Mouse (Mus musculus) heart, postnatal 0 days (tissue): ENCODE results near the gene Slc25a25. TPM values are rescaled to one million over a fixed set of nuclear protein-coding genes. Genes with fewer than 3 reads are reported as not detected.
A peak's percentile ranks its signal among the peaks of the same experiment; 100 is the strongest.

ENCODE experiments used
- ATAC-seq: fragments of 200-750 bp; cut with Nextera tagmentation; 2 replicates; pipeline ENCODE4 v1.8.0; 2017; ENCODE audit warnings: low read depth, moderate number of reproducible peaks, moderate library complexity; ENCODE audit not compliant: insufficient read depth
- DNase-seq: peaks from one replicate; pipeline ENCODE4 v3.0.0-alpha.2; 2016; ENCODE audit warnings: low spot score
- H3K27ac ChIP-seq: fragments of 300-500 bp; sonication (generic); 2 replicates; pipeline ENCODE4 v1.5.1; 2014; ENCODE audit warnings: low read depth, mild to moderate bottlenecking
- H3K27me3 ChIP-seq: fragments of 300-500 bp; sonication (generic); 2 replicates; pipeline ENCODE4 v1.6.1; 2014; ENCODE audit warnings: low read length, mixed read lengths; ENCODE audit not compliant: control insufficient read depth, insufficient read depth
- H3K36me3 ChIP-seq: fragments of 300-500 bp; sonication (generic); replicated peaks from 2 replicates; pipeline ENCODE4 v1.6.1; 2014; ENCODE audit warnings: low read length, mixed read lengths; ENCODE audit not compliant: control insufficient read depth, insufficient read depth
- H3K4me1 ChIP-seq: fragments of 300-500 bp; sonication (generic); 2 replicates; pipeline ENCODE4 v1.6.1; 2014; ENCODE audit warnings: antibody characterized with exemption; ENCODE audit not compliant: control insufficient read depth, insufficient read depth
- H3K4me2 ChIP-seq: fragments of 300-500 bp; sonication (generic); 2 replicates; pipeline ENCODE4 v1.6.1; 2014; ENCODE audit warnings: low read depth, mild to moderate bottlenecking, low read length, moderate library complexity
- H3K4me3 ChIP-seq: fragments of 300-500 bp; sonication (generic); 2 replicates; pipeline ENCODE4 v1.5.1; 2014; ENCODE audit warnings: low read depth, low read length
- H3K9ac ChIP-seq: fragments of 300-500 bp; sonication (generic); replicated peaks from 2 replicates; pipeline ENCODE4 v1.6.1; 2014; ENCODE audit warnings: low read depth, low read length, mixed read lengths
- H3K9me3 ChIP-seq: fragments of 300-500 bp; sonication (generic); replicated peaks from 2 replicates; pipeline ENCODE4 v1.6.1; 2016; ENCODE audit warnings: low read length; ENCODE audit not compliant: control insufficient read depth
- CTCF ChIP-seq: IDR thresholded peaks from 2 replicates; pipeline ENCODE4 v1.5.1; 2016; ENCODE audit warnings: antibody characterized with exemption, control low read depth, low read depth
- EP300 ChIP-seq: IDR thresholded peaks from 2 replicates; pipeline ENCODE4 v1.6.1; 2016; ENCODE audit warnings: antibody characterized with exemption, low read depth
- WGBS: fragments of 180-500 bp; shearing (Covaris S2); extraction: QIAGEN DNeasy Blood & Tissue Kit; methylation state at CpG from one replicate; pipeline ENCODE4 v1.1.7; 2014; 5-methylcytosine and 5-hydroxymethylcytosine counted together
- polyA plus RNA-seq: library from polyadenylated mRNA; unstranded; fragments of >200 nt; fragmentation: Nextera tagmentation; extraction: Ambion mirVana; gene quantifications from 2 replicates; pipeline ENCODE4 v1.2.1, GENCODE M21; 2015
- total RNA-seq: library from RNA; depleted of rRNA; stranded (reverse); fragments of >200 nt; gene quantifications from 2 replicates; pipeline ENCODE4 v1.2.3, GENCODE M21; 2014; ENCODE audit warnings: low replicate concordance

The Slc25a25 gene
- total and polyA plus RNA-seq, 2 experiments from 2014 or later, result 6.6 to 12.5 TPM

DNA sequence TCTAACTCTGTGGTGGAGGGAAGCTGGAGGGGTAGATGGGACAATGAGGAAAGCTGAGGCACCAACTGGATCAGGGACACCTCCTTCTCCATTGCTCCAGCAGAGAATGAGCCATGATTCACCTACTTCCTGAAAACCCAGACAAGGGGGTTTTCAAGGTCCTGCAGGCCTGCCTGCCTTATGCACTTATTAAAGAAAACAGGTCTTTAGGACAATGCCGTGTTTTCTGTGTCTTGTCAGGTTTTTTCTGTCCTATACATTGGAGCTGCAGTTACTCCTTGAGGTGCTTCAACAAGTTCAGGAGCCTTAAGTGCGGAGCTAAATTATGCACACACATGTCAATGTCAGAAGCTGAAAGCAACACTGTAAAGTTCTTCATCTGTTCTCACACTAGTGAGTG, 9.7 kb downstream of the Slc25a25 start:
- H3K27me3 ChIP-seq, result no peaks in the 10 kb centered on the region
- TF ChIP-seq CTCF, result no peak
- no peak for TF ChIP-seq EP300
- peaks cover 20% of the 10 kb centered on the region for H3K4me1 ChIP-seq
- WGBS, result 77% methylated on average over 2 of the region's 2 CpGs
- DNase-seq (no peak), ATAC-seq (no peak)
- no peak overlapping the region for H3K9ac ChIP-seq
- H3K4me3 ChIP-seq, result no peak overlapping the region
- peaks cover 9% of the 10 kb centered on the region; the same call in 1 of the 2 replicates for H3K36me3 ChIP-seq
- H3K27ac ChIP-seq, result no peak overlapping the region
- H3K9me3 ChIP-seq, result no peaks in the 10 kb centered on the region
- H3K4me2 ChIP-seq, result no peak overlapping the region

GRCm38 (mm10) chr2:32440632-32441031, 10.6 kb downstream of the Slc25a25 start:
- no peak for TF ChIP-seq EP300
- TF ChIP-seq CTCF, result no peak
- ATAC-seq, result no peak
- no peak overlapping the region for H3K27ac ChIP-seq
- no peak overlapping the region for H3K9ac ChIP-seq
- H3K4me3 ChIP-seq, result no peak overlapping the region
- no peaks in the 10 kb centered on the region for H3K9me3 ChIP-seq
- H3K4me1 ChIP-seq, result peaks cover 19% of the 10 kb centered on the region
- peaks cover 9% of the 10 kb centered on the region; the same call in 1 of the 2 replicates for H3K36me3 ChIP-seq
- 78% methylated on average over 1 of the region's 1 CpGs for WGBS
- H3K27me3 ChIP-seq, result no peaks in the 10 kb centered on the region
- no peak overlapping the region for H3K4me2 ChIP-seq
- DNase-seq, result no peak

- Histone ChIP-seq H3K27ac (peak overlapping the region; percentile 55), H3K9ac (no peak overlapping the region), H3K9me3 (no peaks in the 10 kb centered on the region), H3K4me2 (no peak overlapping the region), H3K4me3 (no peak overlapping the region), H3K27me3 (no peaks in the 10 kb centered on the region), H3K4me1 (peaks cover 19% of the 10 kb centered on the region), H3K36me3 (peaks cover 8% of the 10 kb centered on the region; the same call in 1 of the 2 replicates)
- whole genome bisulfite sequencing, result 41% methylated on average over 2 of the region's 2 CpGs
- TF ChIP-seq CTCF (no peak), EP300 (no peak)
- DNase-seq (no peak), ATAC-seq (no peak)
These were observed 11.1 kb downstream of the Slc25a25 start for GRCm38 (mm10) chr2:32440164-32440563.

GRCm38 (mm10) chr2:32439177-32439576, 12.1 kb downstream of the Slc25a25 start:
- no peaks in the 10 kb centered on the region for H3K36me3 ChIP-seq
- no peaks in the 10 kb centered on the region for H3K27me3 ChIP-seq
- 69% methylated on average over 6 of the region's 6 CpGs for WGBS
- no peak for ATAC-seq
- H3K4me1 ChIP-seq, result peaks cover 19% of the 10 kb centered on the region
- H3K4me3 ChIP-seq, result no peak overlapping the region
- H3K9me3 ChIP-seq, result no peaks in the 10 kb centered on the region
- no peak for DNase-seq
- no peak overlapping the region for H3K4me2 ChIP-seq
- no peak overlapping the region for H3K9ac ChIP-seq
- TF ChIP-seq EP300 (no peak), CTCF (no peak)
- H3K27ac ChIP-seq, result peak overlapping the region; percentile 17; the same call in 1 of the 2 replicates

GRCm38 (mm10) chr2:32438733-32439132, 12.5 kb downstream of the Slc25a25 start:
- Histone ChIP-seq H3K4me3 (no peak overlapping the region), H3K9me3 (no peaks in the 10 kb centered on the region), H3K27me3 (no peaks in the 10 kb centered on the region), H3K4me2 (no peak overlapping the region), H3K4me1 (peaks cover 19% of the 10 kb centered on the region), H3K36me3 (no peaks in the 10 kb centered on the region), H3K9ac (no peak overlapping the region), H3K27ac (no peak overlapping the region)
- 86% methylated on average over 3 of the region's 3 CpGs for WGBS
- TF ChIP-seq EP300, result no peak
- TF ChIP-seq CTCF, result no peak
- no peak for ATAC-seq
- DNase-seq, result no peak

DNA sequence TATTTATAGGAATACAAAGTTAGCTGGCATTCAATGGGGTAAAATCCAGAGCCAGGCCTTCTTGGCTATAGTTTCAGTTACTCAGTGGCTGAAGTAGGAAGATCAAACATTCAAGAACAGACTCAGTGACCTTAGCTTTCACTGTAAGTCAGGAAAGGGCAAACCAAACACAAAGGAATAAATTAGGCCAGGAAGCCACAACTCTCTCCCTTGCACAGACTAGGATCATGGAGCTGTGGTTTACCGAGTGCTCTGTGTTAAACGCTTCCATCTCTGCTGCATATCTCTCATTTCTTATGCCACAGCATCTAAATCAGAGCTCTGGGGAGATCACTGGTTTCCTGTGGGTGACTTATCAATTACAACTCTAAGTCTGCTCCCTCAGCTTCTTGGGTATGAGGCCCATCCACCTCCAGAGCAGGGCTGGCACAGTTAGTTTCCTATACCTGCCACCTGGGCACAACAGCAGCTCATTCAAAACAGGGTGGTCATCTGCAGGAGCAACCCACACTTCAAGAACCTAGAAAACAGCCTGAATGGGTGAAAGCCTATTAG, 13.6 kb downstream of the Slc25a25 start:
- H3K9me3 ChIP-seq, result no peaks in the 10 kb centered on the region
- H3K27me3 ChIP-seq, result no peaks in the 10 kb centered on the region
- DNase-seq (no peak), ATAC-seq (no peak)
- H3K36me3 ChIP-seq, result no peaks in the 10 kb centered on the region
- peak overlapping the region; percentile 80 for H3K27ac ChIP-seq
- no peak overlapping the region; the same call in 1 of the 2 replicates for H3K9ac ChIP-seq
- no peak overlapping the region for H3K4me2 ChIP-seq
- H3K4me1 ChIP-seq, result peaks cover 19% of the 10 kb centered on the region
- no peak overlapping the region for H3K4me3 ChIP-seq
- 55% methylated on average over 2 of the region's 2 CpGs for WGBS
- TF ChIP-seq CTCF (no peak), EP300 (no peak)
